Mouse (Mus musculus) midbrain, postnatal 0 days (tissue): ENCODE measurements around the gene Gzme. TPM values are rescaled to one million over a fixed set of nuclear protein-coding genes. Genes with fewer than 3 reads are reported as not detected.
"Not testable (repeated sequence)": the region's sequence is repeated elsewhere in the genome, so short reads cannot be mapped to it uniquely, and the experiment has no call there.

Source experiments
- ATAC-seq: fragments of 200-750 bp; cut with Nextera tagmentation; 2 replicates; pipeline ENCODE4 v1.8.0; 2017; ENCODE audit warnings: moderate number of reproducible peaks, mild to moderate bottlenecking, moderate TSS enrichment, moderate library complexity; ENCODE audit not compliant: low FRiP score
- DNase-seq: peaks from one replicate; pipeline ENCODE4 v3.0.0-alpha.2; 2015; ENCODE audit warnings: low spot score
- H3K27ac ChIP-seq: fragments of 300-500 bp; sonication (generic); 2 replicates; pipeline ENCODE4 v1.5.1; 2014; ENCODE audit warnings: low read depth, mild to moderate bottlenecking, low read length, mixed read lengths
- H3K27me3 ChIP-seq: fragments of 300-500 bp; sonication (generic); 2 replicates; pipeline ENCODE4 v1.6.1; 2014; ENCODE audit warnings: low read length, control low read depth, mixed read lengths; ENCODE audit not compliant: insufficient read depth
- H3K36me3 ChIP-seq: fragments of 300-500 bp; sonication (generic); 2 replicates; pipeline ENCODE4 v1.6.1; 2014; ENCODE audit warnings: low read length, control low read depth, mixed read lengths; ENCODE audit not compliant: insufficient read depth
- H3K4me1 ChIP-seq: fragments of 300-500 bp; sonication (generic); 2 replicates; pipeline ENCODE4 v1.6.1; 2014; ENCODE audit warnings: mild to moderate bottlenecking, control low read depth, antibody characterized with exemption, low read length, mixed read lengths; ENCODE audit not compliant: insufficient read depth
- H3K4me2 ChIP-seq: fragments of 300-500 bp; sonication (generic); 2 replicates; pipeline ENCODE4 v1.6.1; 2014; ENCODE audit warnings: low read depth, mild to moderate bottlenecking, low read length, mixed read lengths; ENCODE audit not compliant: poor library complexity, severe bottlenecking
- H3K4me3 ChIP-seq: fragments of 300-500 bp; sonication (generic); 2 replicates; pipeline ENCODE4 v1.5.1; 2014; ENCODE audit warnings: low read depth, mild to moderate bottlenecking, low read length, moderate library complexity
- H3K9ac ChIP-seq: fragments of 300-500 bp; sonication (generic); replicated peaks from 2 replicates; pipeline ENCODE4 v1.6.1; 2014; ENCODE audit warnings: mild to moderate bottlenecking, low read length, moderate library complexity, mixed read lengths; ENCODE audit not compliant: poor library complexity, severe bottlenecking
- H3K9me3 ChIP-seq: fragments of 300-500 bp; sonication (generic); 2 replicates; pipeline ENCODE4 v1.6.1; 2016; ENCODE audit warnings: low read length, control low read depth
- CTCF ChIP-seq: IDR thresholded peaks from 2 replicates; pipeline ENCODE4 v1.5.1; 2016; ENCODE audit warnings: antibody characterized with exemption, mild to moderate bottlenecking
- WGBS: fragments of 180-500 bp; shearing (Covaris S2); extraction: QIAGEN DNeasy Blood & Tissue Kit; methylation state at CpG from one replicate; pipeline ENCODE4 v1.1.7; 2014; 5-methylcytosine and 5-hydroxymethylcytosine counted together
- polyA plus RNA-seq: library from polyadenylated mRNA; unstranded; fragments of >200 nt; fragmentation: Nextera tagmentation; extraction: Ambion mirVana; gene quantifications from 2 replicates; pipeline ENCODE4 v1.2.1, GENCODE M21; 2015
- total RNA-seq: library from RNA; depleted of rRNA; stranded (reverse); fragments of >200 nt; gene quantifications from 2 replicates; pipeline ENCODE4 v1.2.3, GENCODE M21; 2014

The Gzme gene
- total and polyA plus RNA-seq, 2 experiments from 2014 or later = not detected

DNA sequence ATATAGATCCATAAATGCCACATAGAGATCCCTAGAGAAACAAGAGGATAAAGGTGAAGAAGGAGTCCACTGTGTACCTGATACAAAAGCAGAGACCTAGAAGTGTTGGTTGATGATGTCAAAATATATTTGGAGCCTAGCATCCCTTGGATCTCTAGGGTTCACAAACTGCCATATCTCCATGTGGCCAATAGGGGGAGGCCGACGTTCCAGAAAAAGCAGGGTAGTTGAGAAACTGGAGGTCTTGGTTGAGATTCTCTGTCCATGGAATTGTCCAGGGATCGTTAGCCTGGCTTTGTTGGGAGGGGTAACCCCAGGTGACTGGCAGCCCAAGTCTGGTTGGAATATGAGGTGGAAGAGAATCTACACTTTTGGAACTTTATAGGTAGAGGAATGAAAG, 7.9 kb upstream of the Gzme start:
- Histone ChIP-seq H3K36me3 (no peaks in the 10 kb centered on the region), H3K27me3 (no peaks in the 10 kb centered on the region), H3K4me2 (no peak overlapping the region), H3K9me3 (no peaks in the 10 kb centered on the region), H3K4me1 (no peaks in the 10 kb centered on the region), H3K9ac (no peak overlapping the region), H3K27ac (no peak overlapping the region), H3K4me3 (no peak overlapping the region)
- peak; percentile 6; the same call in 1 of the 2 replicates for TF ChIP-seq CTCF
- ATAC-seq (no peak), DNase-seq (no peak)
- WGBS = 45% methylated on average over 3 of the region's 3 CpGs

DNA sequence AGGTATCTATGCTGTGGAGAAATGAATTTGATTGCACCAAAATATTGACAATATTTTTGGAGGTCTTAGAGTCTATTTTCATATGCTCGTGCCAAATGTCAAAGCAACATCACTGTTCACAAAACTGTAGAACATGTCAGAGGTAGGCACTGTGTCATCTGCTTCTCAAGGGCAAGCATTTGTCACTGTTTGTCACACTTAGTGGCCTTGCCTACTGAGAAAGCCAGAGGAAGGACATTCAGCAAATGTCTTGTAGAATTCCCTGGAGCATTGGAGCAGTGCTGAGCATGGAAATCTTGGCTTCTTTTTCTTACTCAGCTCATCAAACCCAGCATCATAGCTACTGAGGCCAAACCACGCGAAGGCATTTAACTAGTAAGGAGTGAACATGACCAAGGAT, 3.1 kb upstream of the Gzme start:
- H3K4me1 ChIP-seq = no peaks in the 10 kb centered on the region
- no peaks in the 10 kb centered on the region for H3K27me3 ChIP-seq
- ATAC-seq (no peak), DNase-seq (no peak)
- no peaks in the 10 kb centered on the region for H3K36me3 ChIP-seq
- no peak for TF ChIP-seq CTCF
- H3K27ac ChIP-seq = no peak overlapping the region
- no peak overlapping the region for H3K4me2 ChIP-seq
- WGBS = 90% methylated on average over 3 of the region's 3 CpGs
- no peak overlapping the region for H3K4me3 ChIP-seq
- H3K9me3 ChIP-seq = no peaks in the 10 kb centered on the region
- H3K9ac ChIP-seq = no peak overlapping the region

DNA sequence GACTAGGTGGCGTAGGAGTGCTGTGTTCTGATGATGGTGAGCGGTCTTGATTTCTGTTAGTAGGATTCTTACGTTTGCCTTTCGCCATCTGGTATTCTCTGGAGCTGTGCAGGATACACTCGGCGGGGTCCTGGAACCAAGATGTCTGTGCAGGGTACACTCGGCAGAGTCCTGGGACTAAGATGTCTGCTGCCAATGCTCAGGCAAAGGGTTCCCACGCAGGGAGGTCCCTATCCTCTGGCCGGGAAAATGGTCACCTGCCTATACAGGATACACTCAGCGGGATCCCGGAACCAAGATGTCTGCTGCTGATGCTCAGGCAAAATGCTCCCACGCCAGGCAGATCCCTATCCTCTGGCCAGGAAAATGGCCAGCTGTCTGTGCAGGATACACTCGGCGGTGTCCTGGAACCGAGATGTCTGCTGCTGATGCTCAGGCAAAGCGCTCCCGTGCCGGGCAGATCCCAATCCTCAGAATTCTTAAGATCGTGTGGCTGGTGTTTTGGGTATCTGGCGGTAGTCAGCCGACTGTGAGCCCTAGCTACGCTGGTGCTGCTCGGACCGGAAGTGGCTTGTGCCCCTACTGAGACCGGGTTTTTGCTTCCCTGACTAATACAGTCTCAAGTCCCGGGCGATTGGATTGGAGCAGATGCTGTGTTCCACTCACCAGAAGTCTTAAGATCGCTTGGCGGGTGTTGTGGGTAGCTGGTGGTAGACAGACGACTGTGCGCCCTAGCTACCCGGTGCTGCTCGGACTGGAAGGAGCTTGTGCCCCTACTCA, 4.7 kb downstream of the Gzme start:
- not testable (repeated sequence) for H3K36me3 ChIP-seq, ATAC-seq, H3K4me1 ChIP-seq, H3K4me2 ChIP-seq, DNase-seq, H3K9me3 ChIP-seq, H3K9ac ChIP-seq, H3K27me3 ChIP-seq, H3K4me3 ChIP-seq, H3K27ac ChIP-seq
- WGBS = 94% methylated on average over 33 of the region's 33 CpGs

DNA sequence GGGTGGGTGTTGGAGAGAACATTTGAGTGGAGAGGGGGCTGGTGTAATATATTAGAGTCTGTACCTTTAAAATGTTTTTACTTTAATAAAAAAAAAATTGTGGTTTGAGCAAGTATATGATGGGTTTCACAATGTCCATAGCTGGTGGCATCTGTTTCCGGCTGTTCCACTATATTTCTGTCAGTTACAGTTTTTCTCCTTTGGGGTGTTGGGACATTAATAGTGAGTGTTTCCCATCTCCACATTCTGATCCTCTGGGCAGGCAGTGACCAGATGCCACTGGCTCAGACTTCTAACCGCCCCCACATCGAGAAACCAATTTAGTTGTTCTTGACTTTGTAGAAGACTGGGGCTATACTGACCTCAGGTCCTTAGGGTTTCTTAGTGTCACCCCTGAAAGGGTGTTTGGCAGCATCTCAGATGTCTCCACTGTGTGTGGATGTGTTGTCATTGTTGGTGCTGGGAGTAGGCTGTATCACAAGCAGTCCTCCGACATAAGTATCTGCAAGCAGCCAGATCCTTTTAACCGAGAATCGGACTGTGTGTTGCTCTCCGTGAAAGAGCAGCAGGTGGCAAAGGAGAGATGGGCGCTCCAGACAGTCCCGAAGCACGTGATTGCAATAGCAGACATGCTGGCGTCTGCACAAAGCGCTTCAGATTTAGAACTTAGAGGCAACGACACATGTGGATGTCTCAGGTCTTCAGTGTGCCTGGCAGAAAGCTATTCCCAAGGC, 14.8 kb downstream of the Gzme start:
- Histone ChIP-seq H3K4me3 (no peak overlapping the region), H3K27ac (no peak overlapping the region), H3K9ac (no peak overlapping the region), H3K4me2 (no peak overlapping the region), H3K36me3 (no peaks in the 10 kb centered on the region), H3K27me3 (no peaks in the 10 kb centered on the region), H3K4me1 (no peaks in the 10 kb centered on the region), H3K9me3 (no peaks in the 10 kb centered on the region)
- WGBS = 83% methylated on average over 13 of the region's 13 CpGs
- ATAC-seq = no peak
- no peak for DNase-seq
- no peak for TF ChIP-seq CTCF

DNA sequence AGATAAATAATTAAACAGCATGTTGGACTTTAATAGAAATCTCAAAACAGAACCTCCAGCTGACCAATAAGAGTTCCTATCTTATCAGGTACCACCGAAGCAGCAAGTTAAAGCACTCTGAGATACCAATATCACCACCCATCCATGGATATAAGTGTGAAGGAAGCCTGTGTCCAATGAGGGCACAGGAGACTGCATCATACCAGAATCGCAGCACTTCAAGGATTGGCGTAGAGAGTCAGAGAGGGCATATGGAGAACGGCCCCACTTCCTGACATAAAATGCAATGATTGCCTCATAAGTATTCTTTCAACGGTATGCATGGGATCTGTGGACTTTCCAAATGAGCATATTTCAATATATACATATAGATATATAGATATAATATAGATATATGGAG, 15.4 kb downstream of the Gzme start:
- Histone ChIP-seq H3K4me3 (no peak overlapping the region), H3K4me2 (no peak overlapping the region), H3K36me3 (no peaks in the 10 kb centered on the region), H3K9ac (no peak overlapping the region), H3K4me1 (no peaks in the 10 kb centered on the region), H3K27me3 (no peaks in the 10 kb centered on the region), H3K27ac (no peak overlapping the region), H3K9me3 (no peaks in the 10 kb centered on the region)
- TF ChIP-seq CTCF = no peak
- DNase-seq (no peak), ATAC-seq (no peak)
- 95% methylated on average over 5 of the region's 5 CpGs for WGBS

DNA sequence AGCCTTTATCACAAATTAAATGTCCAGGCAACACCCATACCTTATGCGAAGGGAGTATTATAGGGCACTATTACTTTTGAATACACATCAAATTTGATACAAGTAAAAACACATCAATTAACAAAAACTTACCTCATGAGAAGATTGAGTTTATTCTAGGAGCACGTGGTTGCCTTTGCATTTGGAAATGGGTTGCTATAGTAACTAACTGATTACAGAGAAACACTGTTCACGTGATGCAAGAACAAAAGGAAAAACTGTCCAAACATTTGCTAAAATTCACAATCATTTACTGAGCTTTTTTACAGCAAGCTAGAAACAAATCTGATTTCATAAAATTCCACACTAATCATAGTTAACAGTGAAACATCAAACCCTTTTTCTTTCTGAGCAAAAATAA, 17.0 kb downstream of the Gzme start:
- Histone ChIP-seq H3K36me3 (no peaks in the 10 kb centered on the region), H3K27me3 (no peaks in the 10 kb centered on the region), H3K9me3 (no peaks in the 10 kb centered on the region), H3K9ac (no peak overlapping the region), H3K27ac (no peak overlapping the region), H3K4me2 (no peak overlapping the region), H3K4me1 (no peaks in the 10 kb centered on the region), H3K4me3 (no peak overlapping the region)
- no peak for ATAC-seq
- no peak for DNase-seq
- WGBS = 51% methylated on average over 3 of the region's 3 CpGs
- no peak for TF ChIP-seq CTCF
